In the genomic region with DNA sequence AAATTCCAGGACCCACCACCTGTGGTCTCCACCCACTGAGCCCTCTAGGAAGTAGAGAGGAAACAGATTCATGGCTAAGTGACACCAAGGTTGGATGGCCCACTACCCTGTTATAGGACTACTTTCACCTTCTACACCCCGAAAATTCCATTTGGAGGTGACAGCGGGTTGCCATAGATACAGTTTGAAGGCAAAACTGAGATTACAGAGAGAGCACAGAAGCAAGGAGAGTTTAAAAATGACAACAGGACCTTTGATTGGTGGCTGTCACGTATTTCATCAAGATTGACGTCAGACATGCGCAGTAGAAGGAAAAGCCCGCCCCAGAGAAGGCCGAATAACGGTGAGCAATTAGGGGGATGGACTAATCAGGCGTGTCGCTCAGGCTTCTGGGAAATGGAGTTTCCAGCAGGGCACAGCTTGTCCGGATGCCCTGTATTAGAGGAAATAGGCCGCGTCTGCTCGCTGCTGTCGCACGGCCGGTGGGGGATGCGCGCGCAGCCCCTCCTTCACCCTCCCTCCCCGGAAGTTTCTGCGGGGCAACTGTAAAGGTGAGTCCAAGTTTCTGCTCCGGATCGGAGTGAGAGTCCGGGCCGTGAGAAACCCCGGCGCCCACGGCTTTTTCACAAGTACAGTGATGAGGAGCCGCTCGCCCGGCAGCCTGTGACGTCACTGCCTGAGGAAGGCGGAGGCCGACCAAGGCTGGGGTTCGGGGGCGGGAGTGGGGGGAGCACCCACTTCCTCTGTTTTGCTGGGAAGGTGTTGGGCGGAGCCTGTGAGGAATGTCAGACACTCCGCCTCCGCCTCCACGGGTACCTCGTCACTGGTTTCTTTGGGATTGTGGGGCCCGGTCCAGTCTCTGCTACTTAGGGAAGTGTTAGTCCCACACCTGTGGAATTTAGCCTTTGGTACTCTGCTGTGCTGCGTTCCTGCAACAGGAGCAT, we compare ENCODE assay signal across 8 mouse cellular contexts. TPM values are rescaled to one million over a fixed set of nuclear protein-coding genes. Genes with fewer than 3 reads are reported as not detected.
DNase-seq lines count a peak whose midpoint lies in the region; ATAC-seq and TF ChIP-seq lines count a peak whose summit lies in the region.

A gene (plus strand): TSS at position 313 of the 944 bp plus-strand sequence.

- H3K4me1 ChIP-seq in hindbrain, postnatal 0 days (ENCODE audit: insufficient read depth, low read length): peaks cover 10% of the 10 kb centered on the region

- DNase-seq in ZHBTc4 (ENCODE audit: low read depth, low spot score): peak; percentile 99
- DNase-seq in gastrocnemius, adult 2 months: peak; percentile 95
- peak; percentile 98 for DNase-seq in hindbrain, postnatal 0 days (ENCODE audit: low spot score)
- peak; percentile 82 to 92 for DNase-seq in left cerebral cortex, adult 2 months (ENCODE audit: extremely low spot score in 1 of 2, low spot score in 2 of 2)
- DNase-seq in right cerebral cortex, adult 2 months (ENCODE audit: low spot score in 2 of 2): peak; percentile 93 to 96
- DNase-seq in urinary bladder, postnatal 14 days (ENCODE audit: low spot score): peak; percentile 94

- H3K36me3 ChIP-seq in hindbrain, postnatal 0 days (ENCODE audit: insufficient read depth, low read length): no peaks in the 10 kb centered on the region

- no peak for TF ChIP-seq CTCF in gastrocnemius, adult 2 months (IDR thresholded peaks at IDR 0.05)
- TF ChIP-seq CTCF in hindbrain, postnatal 0 days (IDR thresholded peaks at IDR 0.05; ENCODE audit: low read depth): no peak
- no peak for TF ChIP-seq CTCF in left cerebral cortex, adult 2 months (IDR thresholded peaks at IDR 0.05)

- H3K4me2 ChIP-seq in hindbrain, postnatal 0 days (ENCODE audit: low read depth, low read length): peak within 1 kb of the TSS; percentile 65

- intact Hi-C loops in gastrocnemius, adult 2 months (cut with DNase I): loop anchor here (5.0 to 10.0 kb wide), 2 partner anchors 74 to 206 kb away; no protein-coding TSS in a partner anchor
- intact Hi-C loops in left cerebral cortex, adult 2 months (cut with DNase I): loop anchor here (2.0 kb wide), 2 partner anchors 66 to 76 kb away; no protein-coding TSS in a partner anchor

- no peaks in the 10 kb centered on the region for H3K9me3 ChIP-seq in hindbrain, postnatal 0 days (ENCODE audit: low read length)

- peak within 1 kb of the TSS; percentile 57 for H3K9ac ChIP-seq in hindbrain, postnatal 0 days (replicated peaks; ENCODE audit: low read length)

- WGBS in hindbrain, postnatal 0 days: under 1% methylated on average over 44 of the region's 44 CpGs

- H3K27me3 ChIP-seq in hindbrain, postnatal 0 days (ENCODE audit: insufficient read depth, low read length): no peaks in the 10 kb centered on the region

- ATAC-seq in common myeloid progenitor, adult 5-6 weeks (replicated peaks; ENCODE audit: low read depth, poor library complexity, severe bottlenecking): peak; percentile 91
- ATAC-seq in hindbrain, postnatal 0 days: peak; percentile 97
- peak; percentile 91 for ATAC-seq in megakaryocyte, adult 5-6 weeks (ENCODE audit: poor library complexity, severe bottlenecking)

- H3K4me3 ChIP-seq in gastrocnemius, adult 2 months: peak within 1 kb of the TSS; percentile 89
- peak within 1 kb of the TSS; percentile 73 for H3K4me3 ChIP-seq in hindbrain, postnatal 0 days (ENCODE audit: low read length)
- H3K4me3 ChIP-seq in left cerebral cortex, adult 2 months: peak within 1 kb of the TSS; percentile 73

- H3K27ac ChIP-seq in gastrocnemius, adult 2 months: peak within 1 kb of the TSS; percentile 98
- H3K27ac ChIP-seq in hindbrain, postnatal 0 days: peak within 1 kb of the TSS; percentile 77
- H3K27ac ChIP-seq in left cerebral cortex, adult 2 months: peak within 1 kb of the TSS; percentile 97

RNA-seq across cellular contexts. Expression of the gene that starts here (rescaled TPM):
- total RNA-seq in common myeloid progenitor, adult 5-6 weeks (2017): 40.0 and 44.7 TPM in 2 replicates
- total RNA-seq in gastrocnemius, adult 2 months (2021): 10 to 100 TPM; 17.1 to 22.9 TPM
- 22.3 and 25.3 TPM in 2 replicates for total RNA-seq in hindbrain, postnatal 0 days (2014; rRNA removed)
- 28.2 and 33.0 TPM in 2 replicates for polyA plus RNA-seq in hindbrain, postnatal 0 days (2015; fragmentation: Nextera tagmentation; extraction: Ambion mirVana)
- 10 to 100 TPM; 27.0 to 30.6 TPM for total RNA-seq in left cerebral cortex, adult 2 months (2021)
- 48.8 and 53.1 TPM in 2 replicates for total RNA-seq in megakaryocyte, adult 5-6 weeks (2015)
- total RNA-seq in megakaryocyte, adult 5-6 weeks (2017): 51.5 and 52.3 TPM in 2 replicates

Comparison
In these comparisons a context has a peak if more than half of its experiments do, and no peak if none do; other contexts are left out.
1. Peak in every context shown above with its lines: DNase-seq, ATAC-seq, H3K4me3 ChIP-seq and H3K27ac ChIP-seq.